Mouse (Mus musculus) stomach, postnatal 0 days (tissue): Measurements from ENCODE around the gene Oas2. TPM values are rescaled to one million over a fixed set of nuclear protein-coding genes. Genes with fewer than 3 reads are reported as not detected.

Experiments
- ATAC-seq: fragments of 200-750 bp; cut with Nextera tagmentation; 2 replicates; pipeline ENCODE4 v1.8.0; 2017; ENCODE audit not compliant: low FRiP score, low TSS enrichment
- DNase-seq: peaks from one replicate; pipeline ENCODE4 v3.0.0-alpha.2; 2016; ENCODE audit warnings: low spot score
- H3K27ac ChIP-seq: fragments of 300-500 bp; sonication (generic); replicated peaks from 2 replicates; pipeline ENCODE4 v1.5.1; 2014; ENCODE audit warnings: mild to moderate bottlenecking, control low read depth
- H3K27me3 ChIP-seq: fragments of 300-500 bp; sonication (generic); 2 replicates; pipeline ENCODE4 v1.6.1; 2014; ENCODE audit warnings: low read length; ENCODE audit not compliant: control insufficient read depth, insufficient read depth
- H3K36me3 ChIP-seq: fragments of 300-500 bp; sonication (generic); 2 replicates; pipeline ENCODE4 v1.6.1; 2014; ENCODE audit warnings: low read length, mixed read lengths; ENCODE audit not compliant: control insufficient read depth, insufficient read depth
- H3K4me1 ChIP-seq: fragments of 300-500 bp; sonication (generic); replicated peaks from 2 replicates; pipeline ENCODE4 v1.6.1; 2014; ENCODE audit warnings: antibody characterized with exemption; ENCODE audit not compliant: control insufficient read depth, insufficient read depth
- H3K4me2 ChIP-seq: fragments of 300-500 bp; sonication (generic); replicated peaks from 2 replicates; pipeline ENCODE4 v1.6.1; 2014; ENCODE audit warnings: low read depth, mild to moderate bottlenecking, control low read depth, moderate library complexity
- H3K4me3 ChIP-seq: fragments of 300-500 bp; sonication (generic); 2 replicates; pipeline ENCODE4 v1.5.1; 2014; ENCODE audit warnings: low read depth, low read length, control low read depth
- H3K9ac ChIP-seq: fragments of 300-500 bp; sonication (generic); 2 replicates; pipeline ENCODE4 v1.6.1; 2014; ENCODE audit warnings: mild to moderate bottlenecking, low read length, control low read depth, mixed read lengths
- H3K9me3 ChIP-seq: fragments of 300-500 bp; sonication (generic); 2 replicates; pipeline ENCODE4 v1.6.1; 2016; ENCODE audit warnings: low read length; ENCODE audit not compliant: control insufficient read depth
- CTCF ChIP-seq: IDR thresholded peaks from 2 replicates; pipeline ENCODE4 v1.5.1; 2016; ENCODE audit warnings: antibody characterized with exemption, low read depth, mild to moderate bottlenecking, moderate library complexity
- EP300 ChIP-seq: optimal IDR thresholded peaks from 2 replicates; pipeline ENCODE3; 2016; ENCODE audit warnings: antibody characterized with exemption
- WGBS: fragments of 180-500 bp; shearing (Covaris S2); extraction: QIAGEN DNeasy Blood & Tissue Kit; methylation state at CpG from one replicate; pipeline ENCODE4 v1.1.7; 2014; 5-methylcytosine and 5-hydroxymethylcytosine counted together
- polyA plus RNA-seq: library from polyadenylated mRNA; unstranded; fragments of >200 nt; fragmentation: Nextera tagmentation; extraction: Ambion mirVana; gene quantifications from 2 replicates; pipeline ENCODE4 v1.2.1, GENCODE M21; 2015

The Oas2 gene
- polyA plus RNA-seq, 1 experiment from 2014 or later, result 0.74 TPM

- Histone ChIP-seq H3K36me3 (no peaks in the 10 kb centered on the region), H3K27ac (no peak overlapping the region), H3K4me1 (no peaks in the 10 kb centered on the region), H3K4me3 (no peak overlapping the region), H3K9ac (no peak overlapping the region), H3K9me3 (no peaks in the 10 kb centered on the region), H3K4me2 (no peak overlapping the region), H3K27me3 (no peaks in the 10 kb centered on the region)
- DNase-seq (no peak), ATAC-seq (no peak)
- no peak for TF ChIP-seq CTCF
- TF ChIP-seq EP300, result no peak
- 59% methylated on average over 10 of the region's 10 CpGs for WGBS
These were observed 20.3 kb downstream of the Oas2 start for GRCm38 (mm10) chr5:120729319-120729718.

GRCm38 (mm10) chr5:120725811-120726455, 23.7 kb downstream of the Oas2 start:
- TF ChIP-seq CTCF (no peak), EP300 (no peak)
- H3K27ac ChIP-seq, result no peak overlapping the region

GRCm38 (mm10) chr5:120721005-120721404, 28.6 kb downstream of the Oas2 start:
- Histone ChIP-seq H3K4me1 (no peaks in the 10 kb centered on the region), H3K36me3 (no peaks in the 10 kb centered on the region), H3K4me3 (no peak overlapping the region), H3K9me3 (no peaks in the 10 kb centered on the region), H3K27ac (no peak overlapping the region), H3K4me2 (no peak overlapping the region), H3K27me3 (no peaks in the 10 kb centered on the region), H3K9ac (no peak overlapping the region)
- DNase-seq (no peak), ATAC-seq (no peak)
- no peak for TF ChIP-seq CTCF
- TF ChIP-seq EP300, result no peak
- 50% methylated on average over 7 of the region's 7 CpGs for WGBS

More at GRCm38 (mm10) chr5:120725811-120726455, 23.7 kb downstream of the Oas2 start:
- Histone ChIP-seq H3K9ac (no peak overlapping the region), H3K4me2 (no peak overlapping the region), H3K9me3 (no peaks in the 10 kb centered on the region), H3K4me1 (no peaks in the 10 kb centered on the region), H3K36me3 (no peaks in the 10 kb centered on the region), H3K27me3 (no peaks in the 10 kb centered on the region), H3K4me3 (no peak overlapping the region)
- ATAC-seq (no peak), DNase-seq (no peak)
- 57% methylated on average over 12 of the region's 12 CpGs for WGBS

- H3K4me1 ChIP-seq, result no peaks in the 10 kb centered on the region
- no peak overlapping the region for H3K4me3 ChIP-seq
- WGBS, result 41% methylated on average over 15 of the region's 15 CpGs
- no peaks in the 10 kb centered on the region for H3K9me3 ChIP-seq
- no peak overlapping the region for H3K27ac ChIP-seq
- ATAC-seq (no peak), DNase-seq (peak; percentile 32)
- H3K36me3 ChIP-seq, result no peaks in the 10 kb centered on the region
- H3K4me2 ChIP-seq, result no peak overlapping the region
- no peak overlapping the region for H3K9ac ChIP-seq
- TF ChIP-seq EP300 (no peak), CTCF (peak; percentile 34; the same call in 1 of the 2 replicates)
- H3K27me3 ChIP-seq, result no peaks in the 10 kb centered on the region
These were observed 30.9 kb downstream of the Oas2 start for GRCm38 (mm10) chr5:120718600-120719378.

- WGBS, result 48% methylated on average over 10 of the region's 10 CpGs
- H3K9me3 ChIP-seq, result no peaks in the 10 kb centered on the region
These were observed 32.5 kb downstream of the Oas2 start for GRCm38 (mm10) chr5:120717136-120717535.

GRCm38 (mm10) chr5:120714314-120714713, 35.3 kb downstream of the Oas2 start:
- WGBS, result 3% methylated on average over 16 of the region's 16 CpGs
- peak; percentile 77 for DNase-seq

More at GRCm38 (mm10) chr5:120717136-120717535, 32.5 kb downstream of the Oas2 start:
- H3K36me3 ChIP-seq, result no peaks in the 10 kb centered on the region
- no peak overlapping the region for H3K4me2 ChIP-seq
- ATAC-seq (no peak), DNase-seq (no peak)
- no peak for TF ChIP-seq CTCF
- no peak for TF ChIP-seq EP300
- no peaks in the 10 kb centered on the region for H3K4me1 ChIP-seq
- no peak overlapping the region for H3K9ac ChIP-seq
- H3K27me3 ChIP-seq, result no peaks in the 10 kb centered on the region
- no peak overlapping the region for H3K27ac ChIP-seq
- no peak overlapping the region for H3K4me3 ChIP-seq

More at GRCm38 (mm10) chr5:120714314-120714713, 35.3 kb downstream of the Oas2 start:
- Histone ChIP-seq H3K9ac (no peak overlapping the region), H3K9me3 (no peaks in the 10 kb centered on the region), H3K4me1 (no peaks in the 10 kb centered on the region), H3K27me3 (0 out of 2 replicates have a peak, but pooled peaks cover 2% of the 10 kb centered on the region), H3K4me3 (no peak overlapping the region), H3K27ac (no peak overlapping the region), H3K4me2 (no peak overlapping the region), H3K36me3 (no peaks in the 10 kb centered on the region)
- ATAC-seq, result no peak
- TF ChIP-seq EP300, result no peak
- TF ChIP-seq CTCF, result peak; percentile 94
